Mouse (Mus musculus): Measurements from ENCODE around the gene Atp2c2. TPM values are rescaled to one million over a fixed set of nuclear protein-coding genes. Genes with fewer than 3 reads are reported as not detected.

Atp2c2 gene
- total and polyA plus RNA-seq, 2 experiments from 2014 or later, result 0.82 to 1.1 TPM

- DNase-seq (ENCODE audit: low spot score), result no peak
- 45% methylated on average over 4 of the region's 4 CpGs for WGBS
- Histone ChIP-seq H3K36me3 (ENCODE audit: insufficient read depth, low read length) (no peaks in the 10 kb centered on the region), H3K4me1 (ENCODE audit: insufficient read depth, low read length) (peaks cover 3% of the 10 kb centered on the region; the same call in 1 of the 2 replicates), H3K9ac (replicated peaks; ENCODE audit: low read length, poor library complexity, severe bottlenecking) (no peak overlapping the region), H3K27me3 (ENCODE audit: insufficient read depth, low read length) (no peaks in the 10 kb centered on the region), H3K9me3 (ENCODE audit: low read length) (no peaks in the 10 kb centered on the region), H3K27ac (ENCODE audit: low read depth, low read length) (no peak overlapping the region), H3K4me2 (ENCODE audit: low read depth, low read length, poor library complexity, severe bottlenecking) (no peak overlapping the region), H3K4me3 (ENCODE audit: low read depth, low read length) (no peak overlapping the region)
- no peak for TF ChIP-seq CTCF (IDR thresholded peaks at IDR 0.05)
- no peak for ATAC-seq (ENCODE audit: low FRiP score)
These were observed 40.8 kb downstream of the Atp2c2 start for GRCm38 (mm10) chr8:119740634-119741033.

- H3K27ac ChIP-seq (ENCODE audit: low read depth, low read length), result no peak overlapping the region
- H3K4me1 ChIP-seq (ENCODE audit: insufficient read depth, low read length), result peaks cover 3% of the 10 kb centered on the region; the same call in 1 of the 2 replicates
- 83% methylated on average over 7 of the region's 7 CpGs for WGBS
- no peak for ATAC-seq (ENCODE audit: low FRiP score)
- H3K36me3 ChIP-seq (ENCODE audit: insufficient read depth, low read length), result no peaks in the 10 kb centered on the region
- H3K27me3 ChIP-seq (ENCODE audit: insufficient read depth, low read length), result no peaks in the 10 kb centered on the region
- no peak overlapping the region for H3K4me2 ChIP-seq (ENCODE audit: low read depth, low read length, poor library complexity, severe bottlenecking)
- TF ChIP-seq CTCF (IDR thresholded peaks at IDR 0.05), result no peak
- no peak for DNase-seq (ENCODE audit: low spot score)
- no peak overlapping the region for H3K4me3 ChIP-seq (ENCODE audit: low read depth, low read length)
- H3K9me3 ChIP-seq (ENCODE audit: low read length), result no peaks in the 10 kb centered on the region
- H3K9ac ChIP-seq (replicated peaks; ENCODE audit: low read length, poor library complexity, severe bottlenecking), result no peak overlapping the region
These were observed 42.6 kb downstream of the Atp2c2 start for GRCm38 (mm10) chr8:119742409-119742808.

- WGBS, result 55% methylated on average over 13 of the region's 13 CpGs
- Histone ChIP-seq H3K4me3 (ENCODE audit: low read depth, low read length) (no peak overlapping the region), H3K27me3 (ENCODE audit: insufficient read depth, low read length) (no peaks in the 10 kb centered on the region), H3K9ac (replicated peaks; ENCODE audit: low read length, poor library complexity, severe bottlenecking) (no peak overlapping the region), H3K4me1 (ENCODE audit: insufficient read depth, low read length) (peaks cover 3% of the 10 kb centered on the region; the same call in 1 of the 2 replicates), H3K36me3 (ENCODE audit: insufficient read depth, low read length) (no peaks in the 10 kb centered on the region), H3K27ac (ENCODE audit: low read depth, low read length) (no peak overlapping the region), H3K4me2 (ENCODE audit: low read depth, low read length, poor library complexity, severe bottlenecking) (no peak overlapping the region), H3K9me3 (ENCODE audit: low read length) (no peaks in the 10 kb centered on the region)
- TF ChIP-seq CTCF (IDR thresholded peaks at IDR 0.05), result peak; percentile 73
- DNase-seq (ENCODE audit: low spot score), result peak; percentile 66
- no peak for ATAC-seq (ENCODE audit: low FRiP score)
These were observed 43.6 kb downstream of the Atp2c2 start for GRCm38 (mm10) chr8:119743291-119744026.

- WGBS, result 89% methylated on average over 4 of the region's 4 CpGs
- Histone ChIP-seq H3K4me1 (ENCODE audit: insufficient read depth, low read length) (peaks cover 3% of the 10 kb centered on the region; the same call in 1 of the 2 replicates), H3K27ac (ENCODE audit: low read depth, low read length) (no peak overlapping the region), H3K9ac (replicated peaks; ENCODE audit: low read length, poor library complexity, severe bottlenecking) (no peak overlapping the region), H3K4me2 (ENCODE audit: low read depth, low read length, poor library complexity, severe bottlenecking) (no peak overlapping the region), H3K4me3 (ENCODE audit: low read depth, low read length) (no peak overlapping the region), H3K36me3 (ENCODE audit: insufficient read depth, low read length) (no peaks in the 10 kb centered on the region), H3K27me3 (ENCODE audit: insufficient read depth, low read length) (no peaks in the 10 kb centered on the region), H3K9me3 (ENCODE audit: low read length) (no peaks in the 10 kb centered on the region)
- no peak for DNase-seq (ENCODE audit: low spot score)
- no peak for ATAC-seq (ENCODE audit: low FRiP score)
- no peak for TF ChIP-seq CTCF (IDR thresholded peaks at IDR 0.05)
These were observed 44.8 kb downstream of the Atp2c2 start for GRCm38 (mm10) chr8:119744604-119745003.

GRCm38 (mm10) chr8:119755238-119756146 is 55.7 kb downstream of the Atp2c2 start:
- Histone ChIP-seq H3K4me3 (ENCODE audit: low read depth, low read length) (0 out of 2 replicates have a peak overlapping the region, but pooled peaks have one; percentile 15), H3K4me1 (ENCODE audit: insufficient read depth, low read length) (peaks cover 5% of the 10 kb centered on the region; the same call in 1 of the 2 replicates), H3K9me3 (ENCODE audit: low read length) (no peaks in the 10 kb centered on the region), H3K36me3 (ENCODE audit: insufficient read depth, low read length) (no peaks in the 10 kb centered on the region), H3K4me2 (ENCODE audit: low read depth, low read length, poor library complexity, severe bottlenecking) (peak overlapping the region; percentile 37), H3K27me3 (ENCODE audit: insufficient read depth, low read length) (no peaks in the 10 kb centered on the region), H3K27ac (ENCODE audit: low read depth, low read length) (no peak overlapping the region), H3K9ac (replicated peaks; ENCODE audit: low read length, poor library complexity, severe bottlenecking) (0 out of 2 replicates have a peak overlapping the region, but pooled peaks have one; percentile 15)
- 24% methylated on average over 28 of the region's 28 CpGs for whole genome bisulfite sequencing
- DNase-seq (ENCODE audit: low spot score), result no peak
- 0 out of 2 replicates have a peak, but pooled peaks have one; percentile 20 for ATAC-seq (ENCODE audit: low FRiP score)
- no peak for TF ChIP-seq CTCF (IDR thresholded peaks at IDR 0.05)
